Mouse (Mus musculus): ENCODE measurements around the gene Qsox2. TPM values are rescaled to one million over a fixed set of nuclear protein-coding genes. Genes with fewer than 3 reads are reported as not detected.

Gene Qsox2
- total RNA-seq (2014; rRNA removed) = 21.2 and 22.2 TPM in 2 replicates
- polyA plus RNA-seq (2015; fragmentation: Nextera tagmentation; extraction: Ambion mirVana) = 5.5 and 9.1 TPM in 2 replicates

GRCm38 (mm10) chr2:26237290-26237782 is at the start of gene Qsox2:
Gene Qsox2, minus strand, starts transcription at chr2:26237525.
- ATAC-seq = peak; percentile 94
- peak within 1 kb of the TSS; percentile 93 for H3K4me2 ChIP-seq (ENCODE audit: low read depth)
- peak; percentile 92 for DNase-seq
- H3K36me3 ChIP-seq (ENCODE audit: insufficient read depth) = no peaks in the 10 kb centered on the region
- TF ChIP-seq CTCF (IDR thresholded peaks at IDR 0.05; ENCODE audit: low read depth) = no peak
- H3K27ac ChIP-seq (ENCODE audit: low read depth, low read length) = peak within 1 kb of the TSS; percentile 85
- 2% methylated on average over 36 of the region's 36 CpGs for WGBS
- peaks cover 10% of the 10 kb centered on the region; the same call in 1 of the 2 replicates for H3K4me1 ChIP-seq (ENCODE audit: insufficient read depth)
- peak within 1 kb of the TSS; percentile 90 for H3K9ac ChIP-seq
- no peaks in the 10 kb centered on the region for H3K9me3 ChIP-seq (ENCODE audit: low read length)
- peak within 1 kb of the TSS; percentile 89 for H3K4me3 ChIP-seq (ENCODE audit: low read depth, low read length)
- no peaks in the 10 kb centered on the region for H3K27me3 ChIP-seq (ENCODE audit: insufficient read depth, low read length)

- Histone ChIP-seq H3K9ac (no peak overlapping the region), H3K27ac (ENCODE audit: low read depth, low read length) (no peak overlapping the region), H3K4me3 (ENCODE audit: low read depth, low read length) (no peak overlapping the region), H3K36me3 (ENCODE audit: insufficient read depth) (no peaks in the 10 kb centered on the region), H3K4me1 (ENCODE audit: insufficient read depth) (no peaks in the 10 kb centered on the region), H3K4me2 (ENCODE audit: low read depth) (no peak overlapping the region), H3K27me3 (ENCODE audit: insufficient read depth, low read length) (no peaks in the 10 kb centered on the region), H3K9me3 (ENCODE audit: low read length) (no peaks in the 10 kb centered on the region)
- no peak for DNase-seq
- 83% methylated on average over 7 of the region's 7 CpGs for WGBS
- no peak for TF ChIP-seq CTCF (IDR thresholded peaks at IDR 0.05; ENCODE audit: low read depth)
- no peak for ATAC-seq
These were observed 49.1 kb upstream of the Qsox2 start for GRCm38 (mm10) chr2:26286391-26286790.

- DNase-seq (no peak), ATAC-seq (no peak)
- no peak for TF ChIP-seq CTCF (IDR thresholded peaks at IDR 0.05; ENCODE audit: low read depth)
- Histone ChIP-seq H3K27me3 (ENCODE audit: insufficient read depth, low read length) (no peaks in the 10 kb centered on the region), H3K36me3 (ENCODE audit: insufficient read depth) (no peaks in the 10 kb centered on the region), H3K9ac (no peak overlapping the region), H3K9me3 (ENCODE audit: low read length) (no peaks in the 10 kb centered on the region), H3K4me2 (ENCODE audit: low read depth) (no peak overlapping the region), H3K4me3 (ENCODE audit: low read depth, low read length) (no peak overlapping the region), H3K4me1 (ENCODE audit: insufficient read depth) (no peaks in the 10 kb centered on the region), H3K27ac (ENCODE audit: low read depth, low read length) (no peak overlapping the region)
- WGBS = 36% methylated on average over 7 of the region's 7 CpGs
These were observed 48.5 kb upstream of the Qsox2 start for GRCm38 (mm10) chr2:26285804-26286203.

- Histone ChIP-seq H3K27me3 (ENCODE audit: insufficient read depth, low read length) (no peaks in the 10 kb centered on the region), H3K27ac (ENCODE audit: low read depth, low read length) (no peak overlapping the region), H3K36me3 (ENCODE audit: insufficient read depth) (no peaks in the 10 kb centered on the region), H3K4me3 (ENCODE audit: low read depth, low read length) (no peak overlapping the region), H3K4me1 (ENCODE audit: insufficient read depth) (no peaks in the 10 kb centered on the region), H3K9ac (no peak overlapping the region), H3K9me3 (ENCODE audit: low read length) (no peaks in the 10 kb centered on the region), H3K4me2 (ENCODE audit: low read depth) (no peak overlapping the region)
- no peak for DNase-seq
- TF ChIP-seq CTCF (IDR thresholded peaks at IDR 0.05; ENCODE audit: low read depth) = no peak
- WGBS = 70% methylated on average over 11 of the region's 11 CpGs
- no peak for ATAC-seq
These were observed 43.3 kb upstream of the Qsox2 start for GRCm38 (mm10) chr2:26280594-26280993.

- no peaks in the 10 kb centered on the region for H3K36me3 ChIP-seq (ENCODE audit: insufficient read depth)
- no peaks in the 10 kb centered on the region for H3K27me3 ChIP-seq (ENCODE audit: insufficient read depth, low read length)
- no peak overlapping the region for H3K4me2 ChIP-seq (ENCODE audit: low read depth)
- WGBS = 87% methylated on average over 3 of the region's 3 CpGs
- no peaks in the 10 kb centered on the region for H3K4me1 ChIP-seq (ENCODE audit: insufficient read depth)
- no peak for DNase-seq
- no peak overlapping the region for H3K27ac ChIP-seq (ENCODE audit: low read depth, low read length)
- ATAC-seq = no peak
- H3K4me3 ChIP-seq (ENCODE audit: low read depth, low read length) = no peak overlapping the region
- H3K9me3 ChIP-seq (ENCODE audit: low read length) = no peaks in the 10 kb centered on the region
- no peak for TF ChIP-seq CTCF (IDR thresholded peaks at IDR 0.05; ENCODE audit: low read depth)
- H3K9ac ChIP-seq = no peak overlapping the region
These were observed 42.4 kb upstream of the Qsox2 start for GRCm38 (mm10) chr2:26279712-26280111.

GRCm38 (mm10) chr2:26273611-26274010 is 36.3 kb upstream of the Qsox2 start:
- no peaks in the 10 kb centered on the region for H3K36me3 ChIP-seq (ENCODE audit: insufficient read depth)
- ATAC-seq = peak; percentile 82
- 17% methylated on average over 7 of the region's 7 CpGs for WGBS
- no peaks in the 10 kb centered on the region for H3K27me3 ChIP-seq (ENCODE audit: insufficient read depth, low read length)
- H3K4me2 ChIP-seq (ENCODE audit: low read depth) = no peak overlapping the region
- H3K4me1 ChIP-seq (ENCODE audit: insufficient read depth) = no peaks in the 10 kb centered on the region
- TF ChIP-seq CTCF (IDR thresholded peaks at IDR 0.05; ENCODE audit: low read depth) = peak; percentile 90
- DNase-seq = peak; percentile 82
- no peaks in the 10 kb centered on the region for H3K9me3 ChIP-seq (ENCODE audit: low read length)
- H3K27ac ChIP-seq (ENCODE audit: low read depth, low read length) = no peak overlapping the region
- H3K4me3 ChIP-seq (ENCODE audit: low read depth, low read length) = no peak overlapping the region
- H3K9ac ChIP-seq = no peak overlapping the region; the same call in 1 of the 2 replicates

GRCm38 (mm10) chr2:26268216-26268615 is 30.9 kb upstream of the Qsox2 start:
- H3K9me3 ChIP-seq (ENCODE audit: low read length) = no peaks in the 10 kb centered on the region
- H3K9ac ChIP-seq = no peak overlapping the region
- 55% methylated on average over 3 of the region's 3 CpGs for WGBS
- TF ChIP-seq CTCF (IDR thresholded peaks at IDR 0.05; ENCODE audit: low read depth) = no peak
- no peak for ATAC-seq
- no peak overlapping the region for H3K4me2 ChIP-seq (ENCODE audit: low read depth)
- no peak overlapping the region for H3K4me3 ChIP-seq (ENCODE audit: low read depth, low read length)
- no peak for DNase-seq
- no peak overlapping the region for H3K27ac ChIP-seq (ENCODE audit: low read depth, low read length)
- H3K4me1 ChIP-seq (ENCODE audit: insufficient read depth) = no peaks in the 10 kb centered on the region
- H3K27me3 ChIP-seq (ENCODE audit: insufficient read depth, low read length) = no peaks in the 10 kb centered on the region
- no peaks in the 10 kb centered on the region for H3K36me3 ChIP-seq (ENCODE audit: insufficient read depth)

Measured in forebrain, postnatal 0 days (tissue).